Mouse (Mus musculus) forebrain, embryonic 14.5 days (tissue): Measurements from ENCODE around the gene Mtg2. TPM values are rescaled to one million over a fixed set of nuclear protein-coding genes. Genes with fewer than 3 reads are reported as not detected.

Source experiments
- ATAC-seq: fragments of 200-750 bp; cut with Nextera tagmentation; 2 replicates; pipeline ENCODE4 v1.8.0; 2017; ENCODE audit warnings: mild to moderate bottlenecking, moderate library complexity
- DNase-seq: peaks from one replicate; pipeline ENCODE4 v3.0.0-alpha.2; 2015; ENCODE audit warnings: low spot score
- H3K27ac ChIP-seq: fragments of 300-500 bp; sonication (generic); 2 replicates; pipeline ENCODE4 v1.5.1; 2014; ENCODE audit warnings: low read depth, mild to moderate bottlenecking, control low read depth, low read length, moderate library complexity
- H3K27me3 ChIP-seq: fragments of 300-500 bp; sonication (generic); replicated peaks from 2 replicates; pipeline ENCODE4 v1.6.1; 2014; ENCODE audit warnings: low read length, control low read depth, mixed read lengths; ENCODE audit not compliant: control insufficient read depth, insufficient read depth
- H3K36me3 ChIP-seq: fragments of 300-500 bp; sonication (generic); 2 replicates; pipeline ENCODE4 v1.6.1; 2014; ENCODE audit warnings: low read length, control low read depth; ENCODE audit not compliant: control insufficient read depth, insufficient read depth
- H3K4me1 ChIP-seq: fragments of 300-500 bp; sonication (generic); 2 replicates; pipeline ENCODE4 v1.6.1; 2014; ENCODE audit warnings: antibody characterized with exemption, low read length, control low read depth; ENCODE audit not compliant: control insufficient read depth, insufficient read depth
- H3K4me2 ChIP-seq: fragments of 300-500 bp; sonication (generic); 2 replicates; pipeline ENCODE4 v1.6.1; 2014; ENCODE audit warnings: mild to moderate bottlenecking, control low read depth, low read length
- H3K4me3 ChIP-seq: fragments of 300-500 bp; sonication (generic); 2 replicates; pipeline ENCODE4 v1.5.1; 2014; ENCODE audit warnings: low read depth, low read length, control low read depth
- H3K9ac ChIP-seq: fragments of 300-500 bp; sonication (generic); 2 replicates; pipeline ENCODE4 v1.6.1; 2014; ENCODE audit warnings: mild to moderate bottlenecking, low read length, control low read depth, moderate library complexity
- H3K9me3 ChIP-seq: fragments of 300-500 bp; sonication (generic); replicated peaks from 2 replicates; pipeline ENCODE4 v1.6.1; 2016; ENCODE audit warnings: low read length, control low read depth, mixed read lengths; ENCODE audit not compliant: control insufficient read depth
- WGBS: fragments of 180-500 bp; shearing (Covaris S2); extraction: QIAGEN DNeasy Blood & Tissue Kit; methylation state at CpG from one replicate; pipeline ENCODE4 v1.1.7; 2014; 5-methylcytosine and 5-hydroxymethylcytosine counted together
- polyA plus RNA-seq: library from polyadenylated mRNA; unstranded; fragments of >200 nt; fragmentation: Nextera tagmentation; extraction: Ambion mirVana; gene quantifications from 2 replicates; pipeline ENCODE4 v1.2.1, GENCODE M21; 2014

The Mtg2 gene
- polyA plus RNA-seq, 1 experiment from 2014 or later, result 34.3 TPM

DNA sequence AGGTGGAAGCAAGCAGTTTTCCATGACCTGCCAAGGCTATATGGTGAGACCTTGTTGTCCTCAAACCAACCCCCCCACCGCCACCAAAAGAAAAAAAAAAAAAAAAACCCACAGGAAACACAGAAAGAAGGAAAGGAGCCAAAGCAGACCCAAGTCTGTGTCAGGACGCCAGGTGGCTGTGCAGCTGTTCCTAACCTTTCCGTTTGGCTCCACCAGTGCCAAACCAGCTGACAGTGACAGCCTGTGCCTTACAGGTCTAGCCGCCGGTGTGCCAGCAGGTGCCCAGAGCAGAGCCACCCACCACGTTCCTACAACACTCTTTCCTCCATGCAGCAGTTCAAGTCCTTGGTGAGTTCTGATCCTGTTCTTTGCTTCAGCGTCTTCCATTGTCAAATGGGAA lies 2.5 kb downstream of the Mtg2 start:
- H3K4me1 ChIP-seq, result peaks cover 11% of the 10 kb centered on the region; the same call in 1 of the 2 replicates
- H3K36me3 ChIP-seq, result peaks cover 27% of the 10 kb centered on the region
- ATAC-seq (no peak), DNase-seq (no peak)
- no peaks in the 10 kb centered on the region for H3K27me3 ChIP-seq
- H3K4me2 ChIP-seq, result no peak overlapping the region
- H3K4me3 ChIP-seq, result no peak overlapping the region
- no peaks in the 10 kb centered on the region for H3K9me3 ChIP-seq
- 86% methylated on average over 7 of the region's 7 CpGs for WGBS
- no peak overlapping the region for H3K27ac ChIP-seq
- H3K9ac ChIP-seq, result no peak overlapping the region

DNA sequence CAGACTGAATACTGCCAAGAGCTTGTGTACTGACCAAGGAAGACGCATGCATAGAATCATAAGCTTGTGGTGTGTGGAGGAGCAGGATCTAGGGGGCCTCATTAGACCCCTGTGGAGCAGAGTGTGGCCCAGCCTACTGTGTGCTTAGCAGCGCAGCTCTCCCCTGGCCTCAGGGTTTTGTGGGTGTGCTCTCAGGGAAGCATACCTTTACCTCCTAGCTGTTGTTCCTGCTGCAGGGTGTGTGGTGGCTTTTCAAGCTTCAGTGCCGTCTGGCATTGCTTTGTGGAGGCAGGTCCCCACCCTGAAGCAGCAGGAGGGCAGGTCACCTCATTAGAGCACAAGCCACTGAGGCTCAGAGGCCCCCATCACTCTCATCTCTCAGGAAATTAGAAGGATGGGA lies 7.2 kb downstream of the Mtg2 start:
- ATAC-seq, result no peak
- no peak overlapping the region for H3K4me2 ChIP-seq
- no peaks in the 10 kb centered on the region for H3K4me1 ChIP-seq
- H3K4me3 ChIP-seq, result no peak overlapping the region
- no peak overlapping the region for H3K27ac ChIP-seq
- H3K27me3 ChIP-seq, result no peaks in the 10 kb centered on the region
- peaks cover 45% of the 10 kb centered on the region for H3K36me3 ChIP-seq
- whole genome bisulfite sequencing, result 55% methylated on average over 3 of the region's 3 CpGs
- DNase-seq, result no peak
- H3K9me3 ChIP-seq, result no peaks in the 10 kb centered on the region
- H3K9ac ChIP-seq, result no peak overlapping the region

DNA sequence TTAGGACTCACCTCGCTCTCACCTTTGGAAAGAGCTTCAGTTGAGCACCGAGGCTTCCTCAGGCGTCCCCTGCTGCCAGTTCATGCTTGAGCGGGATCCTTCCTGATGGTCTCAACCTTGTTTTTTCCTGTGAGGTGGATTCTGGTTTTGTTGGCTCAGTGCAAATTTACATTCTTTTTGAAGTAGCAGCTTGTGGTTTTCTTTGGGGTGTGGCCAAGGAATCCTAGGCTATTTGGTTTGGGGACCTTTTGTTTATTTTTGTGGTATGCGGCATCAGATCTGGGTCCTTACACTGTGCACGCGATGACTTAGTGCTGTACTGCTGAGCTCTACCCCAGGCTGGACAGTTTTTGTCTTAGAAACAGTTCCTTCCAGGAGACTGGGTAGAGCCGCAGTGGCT lies 10.3 kb downstream of the Mtg2 start:
- ATAC-seq (no peak), DNase-seq (no peak)
- no peaks in the 10 kb centered on the region for H3K4me1 ChIP-seq
- no peak overlapping the region for H3K27ac ChIP-seq
- H3K9me3 ChIP-seq, result no peaks in the 10 kb centered on the region
- no peak overlapping the region for H3K9ac ChIP-seq
- H3K27me3 ChIP-seq, result no peaks in the 10 kb centered on the region
- no peak overlapping the region for H3K4me3 ChIP-seq
- no peak overlapping the region for H3K4me2 ChIP-seq
- WGBS, result 93% methylated on average over 8 of the region's 8 CpGs
- peaks cover 47% of the 10 kb centered on the region for H3K36me3 ChIP-seq

DNA sequence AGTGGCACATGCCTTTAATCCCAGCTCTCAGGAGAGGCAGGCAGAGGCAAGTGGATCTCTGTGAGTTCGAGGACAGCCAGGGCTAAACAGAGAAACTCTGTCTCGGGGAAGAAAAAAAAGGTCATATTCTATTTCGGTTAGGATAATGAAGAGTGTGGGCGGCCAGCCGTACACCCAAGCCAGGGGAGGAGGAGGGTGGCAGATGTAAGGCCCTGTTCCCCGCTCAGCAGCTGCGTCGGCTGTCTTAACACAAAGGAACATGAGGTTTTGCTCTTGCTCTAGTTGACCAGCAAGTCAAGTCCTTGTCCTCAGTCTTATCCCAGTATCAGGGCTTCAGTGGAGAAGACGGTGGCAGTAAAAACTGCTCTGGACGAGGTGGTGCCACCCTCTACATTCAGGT lies 12.7 kb downstream of the Mtg2 start:
- H3K9me3 ChIP-seq, result no peaks in the 10 kb centered on the region
- no peak for ATAC-seq
- peaks cover 47% of the 10 kb centered on the region for H3K36me3 ChIP-seq
- no peak overlapping the region for H3K27ac ChIP-seq
- H3K4me2 ChIP-seq, result no peak overlapping the region
- WGBS, result 90% methylated on average over 10 of the region's 10 CpGs
- no peaks in the 10 kb centered on the region for H3K4me1 ChIP-seq
- no peak for DNase-seq
- H3K9ac ChIP-seq, result no peak overlapping the region
- no peaks in the 10 kb centered on the region for H3K27me3 ChIP-seq
- H3K4me3 ChIP-seq, result no peak overlapping the region

DNA sequence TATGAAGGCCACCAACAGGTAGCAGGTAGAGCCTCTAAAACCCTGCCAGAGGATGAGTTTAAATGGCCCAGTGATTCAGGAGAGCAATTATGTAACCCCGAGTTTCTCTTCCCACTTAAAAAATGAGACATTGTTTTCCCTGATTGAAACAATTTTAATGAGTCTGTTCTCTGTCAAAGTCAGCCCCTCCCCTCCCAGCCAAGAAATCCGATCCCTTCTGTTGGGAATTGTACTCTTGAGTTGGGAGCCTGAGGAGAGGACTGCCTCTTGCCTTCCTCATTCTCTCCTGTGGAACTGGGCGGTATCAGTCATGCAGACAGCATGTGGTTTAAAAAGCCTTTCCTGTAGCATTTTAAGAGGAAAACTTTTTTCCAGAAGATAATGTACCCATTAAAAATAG lies 14.2 kb downstream of the Mtg2 start:
- DNase-seq (no peak), ATAC-seq (no peak)
- WGBS, result 28% methylated on average over 3 of the region's 3 CpGs
- Histone ChIP-seq H3K36me3 (peaks cover 35% of the 10 kb centered on the region), H3K4me1 (no peaks in the 10 kb centered on the region), H3K4me3 (no peak overlapping the region), H3K4me2 (no peak overlapping the region), H3K27ac (no peak overlapping the region), H3K27me3 (no peaks in the 10 kb centered on the region), H3K9me3 (no peaks in the 10 kb centered on the region), H3K9ac (no peak overlapping the region)

DNA sequence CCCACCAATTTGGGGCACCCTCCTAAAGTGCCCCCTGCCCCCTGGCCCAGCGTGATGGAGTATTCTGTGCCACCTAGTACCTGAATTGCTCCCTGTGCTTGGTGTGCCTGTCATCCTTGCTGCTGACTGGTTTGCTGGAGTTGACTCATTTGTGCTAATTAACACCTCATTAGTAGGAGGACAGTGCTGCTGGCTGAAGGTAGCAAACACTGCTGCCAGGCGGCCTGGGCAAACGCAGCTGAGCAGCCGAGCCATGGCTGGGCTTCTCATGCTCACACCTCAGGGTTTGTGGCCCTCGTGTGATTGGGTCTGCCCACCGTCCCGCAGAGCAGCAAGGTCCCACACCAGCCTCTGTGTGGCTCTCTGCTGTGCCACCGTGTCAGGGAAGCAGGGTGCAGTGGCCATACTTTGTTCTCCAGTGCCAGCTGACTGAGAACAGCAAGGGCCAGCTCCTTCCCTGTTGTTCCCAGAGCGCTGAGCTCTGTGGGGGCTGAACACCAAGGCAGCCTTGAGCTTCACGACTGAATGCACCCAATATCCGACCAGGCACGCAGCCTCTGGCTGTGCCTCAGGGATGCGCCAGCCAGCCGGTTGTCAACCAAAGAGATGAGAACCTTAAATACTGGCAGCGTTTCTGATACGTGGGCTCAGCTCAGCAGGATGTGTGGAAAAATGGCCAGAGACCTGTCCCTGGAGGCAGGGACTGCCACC lies 15.7 kb downstream of the Mtg2 start:
- Histone ChIP-seq H3K36me3 (peaks cover 27% of the 10 kb centered on the region), H3K4me3 (no peak overlapping the region), H3K4me2 (no peak overlapping the region), H3K4me1 (no peaks in the 10 kb centered on the region), H3K27ac (peak overlapping the region; percentile 44; the same call in 1 of the 2 replicates), H3K27me3 (no peaks in the 10 kb centered on the region), H3K9me3 (no peaks in the 10 kb centered on the region), H3K9ac (no peak overlapping the region)
- ATAC-seq (0 out of 2 replicates have a peak, but pooled peaks have one; percentile 32), DNase-seq (peak; percentile 38)
- WGBS, result 59% methylated on average over 16 of the region's 16 CpGs

DNA sequence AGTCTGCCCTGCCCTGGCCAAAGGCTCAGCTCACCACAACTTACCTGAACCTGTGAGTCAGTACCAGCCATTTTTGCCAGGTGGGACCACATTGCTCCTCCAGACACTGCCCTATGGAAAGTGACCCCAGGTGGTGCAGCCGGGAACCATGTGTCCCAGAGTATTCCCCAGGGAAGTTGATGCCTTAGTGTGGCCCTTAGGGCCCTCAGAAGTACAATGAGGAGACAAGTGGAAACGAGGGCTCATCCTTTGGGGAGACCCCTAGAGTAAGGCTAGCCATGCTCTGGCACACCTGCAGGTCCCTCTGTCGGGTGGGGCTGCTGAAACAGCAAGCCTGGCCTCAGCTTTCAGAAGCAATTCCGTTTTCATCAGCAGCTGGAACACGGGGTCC lies 16.2 kb downstream of the Mtg2 start:
- Histone ChIP-seq H3K27me3 (no peaks in the 10 kb centered on the region), H3K4me2 (no peak overlapping the region), H3K4me3 (no peak overlapping the region), H3K36me3 (peaks cover 22% of the 10 kb centered on the region), H3K9me3 (no peaks in the 10 kb centered on the region), H3K27ac (no peak overlapping the region), H3K4me1 (no peaks in the 10 kb centered on the region), H3K9ac (no peak overlapping the region)
- ATAC-seq (no peak), DNase-seq (no peak)
- WGBS, result 81% methylated on average over 5 of the region's 5 CpGs

DNA sequence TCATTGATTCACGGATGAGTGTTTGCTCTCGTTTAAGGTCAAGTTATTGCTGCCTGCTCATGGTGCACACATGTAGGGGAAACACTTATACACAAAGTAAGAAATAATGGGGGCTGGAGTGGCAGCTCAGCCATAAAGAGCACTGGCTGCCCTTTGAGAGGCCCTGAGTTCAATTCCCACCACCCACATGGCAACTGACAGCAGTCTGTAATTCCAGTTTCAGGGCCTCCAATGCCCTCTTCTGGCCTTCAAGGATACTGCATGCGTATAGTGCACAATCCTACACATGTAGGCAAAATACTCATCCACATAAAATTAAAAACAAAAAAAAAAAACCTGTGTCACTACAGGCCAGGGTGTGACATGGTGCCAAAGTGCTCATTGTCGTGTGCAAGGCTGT lies 17.1 kb downstream of the Mtg2 start:
- 96% methylated on average over 4 of the region's 4 CpGs for WGBS
- no peak for ATAC-seq
- no peak for DNase-seq
- Histone ChIP-seq H3K9ac (no peak overlapping the region), H3K4me2 (no peak overlapping the region), H3K36me3 (peaks cover 15% of the 10 kb centered on the region), H3K9me3 (no peaks in the 10 kb centered on the region), H3K4me1 (no peaks in the 10 kb centered on the region), H3K27ac (no peak overlapping the region), H3K4me3 (no peak overlapping the region), H3K27me3 (no peaks in the 10 kb centered on the region)

DNA sequence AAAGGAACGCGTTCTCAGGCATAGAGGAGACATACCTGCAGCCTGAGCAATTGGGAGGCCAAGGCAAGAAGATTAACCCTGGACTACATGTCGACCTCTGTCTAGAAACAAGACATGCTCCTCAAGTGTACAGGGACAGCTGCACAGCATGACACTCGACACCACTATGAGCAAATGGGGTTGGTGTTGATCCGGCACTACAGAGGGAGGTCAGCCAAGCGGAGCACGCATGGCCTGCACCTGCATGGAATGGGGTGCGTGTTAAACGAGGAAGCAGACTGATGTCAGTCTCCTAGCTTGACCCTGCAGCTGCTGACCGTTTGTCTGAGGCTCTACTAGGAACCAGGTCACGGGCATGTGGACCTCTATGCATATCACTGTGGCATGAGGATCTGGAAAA lies 19.9 kb downstream of the Mtg2 start:
- Histone ChIP-seq H3K4me1 (peaks cover under 1% of the 10 kb centered on the region; the same call in 1 of the 2 replicates), H3K9ac (no peak overlapping the region), H3K9me3 (no peaks in the 10 kb centered on the region), H3K4me3 (no peak overlapping the region), H3K36me3 (no peaks in the 10 kb centered on the region), H3K4me2 (no peak overlapping the region), H3K27ac (no peak overlapping the region), H3K27me3 (no peaks in the 10 kb centered on the region)
- 70% methylated on average over 11 of the region's 11 CpGs for WGBS
- ATAC-seq, result no peak
- DNase-seq, result no peak
